Mouse (Mus musculus) E14TG2a.4 (cell line): ENCODE data around the gene Tbc1d30.

Experiments used
- H3K27me3 ChIP-seq: 2 replicates; pipeline ENCODE4 v1.6.1; 2014; ENCODE audit warnings: low read length, control low read depth; ENCODE audit not compliant: insufficient read depth
- H3K36me3 ChIP-seq: 2 replicates; pipeline ENCODE4 v1.6.1; 2014; ENCODE audit warnings: low read length, control low read depth; ENCODE audit not compliant: insufficient read depth
- H3K4me1 ChIP-seq: replicated peaks from 2 replicates; pipeline ENCODE4 v1.6.1; 2014; ENCODE audit warnings: low read depth, low read length, control low read depth
- H3K4me3 ChIP-seq: replicated peaks from 2 replicates; pipeline ENCODE4 v1.5.1; 2014; ENCODE audit warnings: mild to moderate bottlenecking, low read length
- H3K9me3 ChIP-seq: 2 replicates; pipeline ENCODE4 v1.6.1; 2014; ENCODE audit warnings: low read length, control low read depth
- CTCF ChIP-seq: conservative IDR thresholded peaks from 2 replicates; pipeline ENCODE4 v1.5.1; 2014; ENCODE audit warnings: low read length
- NANOG ChIP-seq: IDR thresholded peaks from 2 replicates; pipeline ENCODE4 v1.6.1; 2014; ENCODE audit warnings: borderline replicate concordance, low read length, mixed read lengths
- POU5F1 ChIP-seq: IDR thresholded peaks from 2 replicates; pipeline ENCODE4 v1.6.1; 2014; ENCODE audit warnings: low read length, borderline replicate concordance

Tbc1d30 gene

DNA sequence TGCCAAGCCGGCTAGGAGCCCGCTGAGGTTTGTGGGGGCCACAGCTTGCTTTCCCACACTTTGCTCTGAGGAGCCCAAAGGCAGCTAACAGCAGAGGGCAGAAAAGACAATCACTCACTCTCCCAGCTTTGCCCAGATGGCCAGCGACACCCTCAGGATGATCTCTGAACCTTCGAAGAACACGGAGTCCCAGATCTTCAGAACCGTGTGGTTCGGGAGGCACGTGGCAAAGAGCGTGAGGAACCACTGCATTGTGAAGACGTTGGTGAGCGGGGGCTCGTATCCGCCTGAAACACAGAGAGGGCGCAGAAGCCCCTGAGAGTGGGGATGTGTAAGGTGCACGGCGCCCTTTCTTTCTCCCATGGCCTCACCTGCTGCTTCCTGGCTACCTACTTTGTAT is 56.6 kb downstream of the Tbc1d30 start:
- TF ChIP-seq NANOG: no peak
- no peak for TF ChIP-seq POU5F1
- TF ChIP-seq CTCF: no peak
- Histone ChIP-seq H3K36me3 (no peaks in the 10 kb centered on the region), H3K9me3 (peaks cover 12% of the 10 kb centered on the region), H3K4me1 (peaks cover 20% of the 10 kb centered on the region), H3K4me3 (peak overlapping the region; percentile 41; the same call in 1 of the 2 replicates), H3K27me3 (peaks cover 44% of the 10 kb centered on the region)

DNA sequence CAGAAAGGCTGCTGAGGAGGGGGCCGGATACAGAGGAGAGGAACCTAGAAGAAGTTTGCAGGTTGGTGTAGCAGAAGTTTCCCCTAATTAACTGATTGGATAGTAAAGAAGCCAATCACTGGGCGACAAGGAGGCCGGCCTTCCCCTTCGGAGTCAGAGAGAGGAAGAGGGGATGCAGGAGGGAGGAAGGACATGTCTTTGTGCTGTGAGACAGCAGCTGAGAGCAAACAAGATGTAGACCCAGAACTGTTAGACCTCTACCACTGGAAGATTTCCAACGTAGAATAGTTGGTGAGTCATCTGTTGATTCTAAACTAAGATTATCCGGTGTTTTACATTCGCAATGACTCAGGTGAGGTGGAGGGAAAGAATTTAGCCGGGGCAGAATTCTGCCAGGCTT is 57.2 kb downstream of the Tbc1d30 start:
- Histone ChIP-seq H3K36me3 (no peaks in the 10 kb centered on the region), H3K9me3 (peaks cover 12% of the 10 kb centered on the region), H3K4me1 (peaks cover 23% of the 10 kb centered on the region), H3K27me3 (peaks cover 44% of the 10 kb centered on the region), H3K4me3 (no peak overlapping the region)
- no peak for TF ChIP-seq POU5F1
- no peak for TF ChIP-seq NANOG
- no peak for TF ChIP-seq CTCF

DNA sequence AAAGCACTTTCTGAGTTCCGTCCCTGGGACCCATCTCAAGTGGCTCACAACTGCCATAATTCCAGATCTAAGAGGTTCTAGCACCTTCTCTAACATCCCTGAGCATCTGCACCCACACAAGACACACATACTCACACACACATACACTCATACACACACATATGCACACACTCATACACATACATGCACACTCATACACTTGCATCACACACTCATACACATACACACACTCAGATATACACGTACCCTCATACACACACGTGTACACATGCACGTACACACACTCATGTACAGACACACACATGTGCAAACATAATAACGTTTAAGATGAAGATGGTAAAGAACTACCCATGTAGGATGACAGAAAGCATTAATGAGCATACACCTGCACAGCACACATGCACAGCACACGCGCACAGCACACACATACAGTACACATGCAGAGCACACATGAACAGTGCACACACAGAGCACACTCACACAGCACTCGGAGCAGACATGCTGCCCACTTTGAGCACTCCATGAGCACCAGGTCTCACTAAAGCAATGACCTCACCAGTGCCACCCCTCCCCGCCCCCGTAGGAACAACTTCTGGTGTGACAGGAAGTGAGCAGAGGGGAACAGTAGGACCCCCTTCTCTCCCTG is 59.7 kb downstream of the Tbc1d30 start:
- Histone ChIP-seq H3K27me3 (peaks cover 42% of the 10 kb centered on the region), H3K36me3 (no peaks in the 10 kb centered on the region), H3K4me3 (no peak overlapping the region), H3K4me1 (peaks cover 17% of the 10 kb centered on the region), H3K9me3 (peaks cover 12% of the 10 kb centered on the region)
- TF ChIP-seq CTCF (no peak), POU5F1 (no peak), NANOG (no peak)

DNA sequence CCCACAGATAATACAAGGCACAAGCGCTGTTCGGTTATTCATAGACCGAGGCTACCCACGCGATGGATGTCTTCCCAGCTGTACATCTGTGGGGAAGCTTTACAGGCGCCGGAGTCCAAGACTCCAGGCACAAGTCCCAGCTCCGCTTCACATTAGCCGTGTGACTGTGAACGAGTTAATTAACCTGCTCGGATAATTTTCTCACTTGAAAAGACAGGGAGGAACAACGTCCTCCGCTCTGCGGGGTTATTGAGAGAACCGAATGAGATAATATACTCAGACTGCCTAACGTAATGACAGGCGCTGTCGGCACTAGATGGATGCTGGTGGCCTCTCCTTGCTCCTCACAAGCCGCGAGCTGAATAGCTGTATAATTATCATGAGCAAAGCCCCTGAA is 60.4 kb downstream of the Tbc1d30 start:
- peaks cover 42% of the 10 kb centered on the region for H3K27me3 ChIP-seq
- H3K9me3 ChIP-seq: peaks cover 12% of the 10 kb centered on the region
- no peak for TF ChIP-seq POU5F1
- TF ChIP-seq CTCF: no peak
- no peak for TF ChIP-seq NANOG
- no peaks in the 10 kb centered on the region for H3K36me3 ChIP-seq
- no peak overlapping the region for H3K4me3 ChIP-seq
- peaks cover 17% of the 10 kb centered on the region for H3K4me1 ChIP-seq

DNA sequence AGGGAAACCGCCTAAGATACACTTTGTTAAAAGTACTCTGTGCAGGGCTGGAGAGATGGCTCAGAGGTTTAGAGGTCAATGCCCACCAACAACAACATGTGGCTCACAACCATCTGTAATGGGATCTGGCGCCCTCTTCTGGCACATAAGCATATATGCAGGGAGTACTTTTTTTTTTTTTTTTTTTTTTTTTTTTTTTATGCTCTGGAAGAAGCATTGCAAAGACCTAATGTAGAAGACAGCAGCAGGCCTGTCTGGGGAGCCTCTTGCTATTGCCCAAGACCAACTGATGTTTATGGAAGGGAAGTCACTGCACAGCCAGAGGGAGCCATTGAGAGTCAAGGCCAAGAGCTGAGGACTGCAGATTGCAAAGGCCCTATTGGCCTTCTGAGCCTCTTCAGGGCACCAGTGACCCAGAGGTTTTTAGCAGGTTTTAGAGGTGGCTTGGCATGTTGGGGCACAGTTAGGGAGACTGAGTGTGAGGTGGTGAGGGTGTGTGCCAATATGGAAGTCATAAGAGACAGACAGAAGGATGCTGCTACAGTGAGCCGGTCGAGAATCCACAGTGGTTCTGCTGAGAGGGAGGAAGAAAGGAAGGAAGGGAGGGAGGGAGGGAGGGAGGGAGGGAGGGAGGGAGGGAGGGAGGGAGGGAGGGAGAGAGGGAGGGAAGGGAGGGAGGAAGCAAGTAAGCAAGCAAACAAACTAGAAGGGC is 61.0 kb downstream of the Tbc1d30 start:
- TF ChIP-seq CTCF (peak; percentile 69), POU5F1 (no peak)
- Histone ChIP-seq H3K27me3 (peaks cover 43% of the 10 kb centered on the region), H3K4me3 (no peak overlapping the region), H3K4me1 (peaks cover 17% of the 10 kb centered on the region), H3K36me3 (no peaks in the 10 kb centered on the region), H3K9me3 (peaks cover 12% of the 10 kb centered on the region)

DNA sequence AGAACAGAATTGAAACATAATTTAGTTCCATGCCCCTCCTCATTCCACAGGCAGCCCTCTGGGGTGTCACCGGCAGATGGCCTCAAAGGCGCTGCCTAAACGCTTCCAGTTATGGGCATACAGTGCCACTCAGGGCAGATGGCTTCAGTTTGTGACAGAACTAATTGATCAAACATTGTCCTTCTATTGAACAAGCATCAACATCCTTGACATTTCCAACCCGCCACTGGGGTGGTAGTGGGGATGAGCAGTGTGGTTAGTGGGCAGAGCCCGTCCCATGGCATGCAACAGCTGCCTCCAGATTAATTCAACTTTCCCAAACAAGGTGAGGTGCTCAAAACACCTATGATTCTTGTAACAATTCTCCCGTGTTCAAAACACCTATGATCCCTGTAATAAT is 68.2 kb downstream of the Tbc1d30 start:
- no peak overlapping the region for H3K4me3 ChIP-seq
- no peaks in the 10 kb centered on the region for H3K36me3 ChIP-seq
- TF ChIP-seq POU5F1: no peak
- TF ChIP-seq NANOG: no peak
- TF ChIP-seq CTCF: no peak
- peaks cover 21% of the 10 kb centered on the region for H3K27me3 ChIP-seq
- H3K4me1 ChIP-seq: no peaks in the 10 kb centered on the region
- H3K9me3 ChIP-seq: peaks cover 5% of the 10 kb centered on the region

DNA sequence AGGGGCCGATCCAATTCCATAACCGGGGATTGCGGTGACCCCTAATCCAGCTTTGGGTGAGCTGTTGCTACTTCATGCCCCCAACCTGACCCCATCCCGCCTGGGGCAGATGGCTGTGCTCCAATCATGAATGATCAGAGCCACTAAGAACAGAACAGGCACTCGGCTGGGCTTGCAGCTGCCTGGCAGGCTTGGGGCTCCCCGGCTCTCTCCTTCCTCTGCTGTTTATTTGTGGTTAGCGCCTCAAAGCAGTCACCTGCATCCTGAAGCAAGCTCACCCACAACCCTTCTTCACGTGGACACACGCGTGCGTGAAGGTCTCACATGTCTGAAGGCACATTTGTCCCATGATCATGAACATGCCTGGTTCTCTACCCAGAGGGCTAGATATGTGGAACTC is 68.6 kb downstream of the Tbc1d30 start:
- H3K9me3 ChIP-seq: peaks cover 5% of the 10 kb centered on the region
- H3K27me3 ChIP-seq: peaks cover 21% of the 10 kb centered on the region
- H3K4me1 ChIP-seq: no peaks in the 10 kb centered on the region
- no peak for TF ChIP-seq CTCF
- no peak for TF ChIP-seq POU5F1
- no peak for TF ChIP-seq NANOG
- H3K4me3 ChIP-seq: no peak overlapping the region
- H3K36me3 ChIP-seq: no peaks in the 10 kb centered on the region

DNA sequence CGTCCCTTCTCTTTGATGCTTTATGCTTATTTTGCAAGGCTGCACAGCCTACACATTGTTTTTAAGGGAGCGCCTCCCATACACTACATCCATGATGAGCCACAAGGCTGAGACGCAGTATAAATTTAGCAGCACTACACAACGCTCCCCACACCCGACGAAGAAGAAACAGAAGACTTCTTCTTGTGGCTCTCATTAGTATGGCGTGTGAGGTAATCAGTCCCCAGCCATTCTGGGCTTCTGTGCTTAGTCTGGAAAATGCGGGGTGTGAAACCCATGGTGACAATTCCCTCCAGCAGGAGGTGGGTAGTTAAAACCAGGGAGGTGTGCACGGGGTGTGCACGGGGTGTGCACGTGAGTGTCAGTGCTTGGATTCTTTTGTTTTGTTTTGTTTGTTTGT is 70.1 kb downstream of the Tbc1d30 start:
- H3K9me3 ChIP-seq: peaks cover 5% of the 10 kb centered on the region
- H3K4me1 ChIP-seq: peaks cover 6% of the 10 kb centered on the region
- peaks cover 8% of the 10 kb centered on the region for H3K27me3 ChIP-seq
- H3K4me3 ChIP-seq: no peak overlapping the region
- no peak for TF ChIP-seq CTCF
- H3K36me3 ChIP-seq: no peaks in the 10 kb centered on the region
